Mouse (Mus musculus): ENCODE data around the gene Pidd1.

Pidd1 gene

DNA sequence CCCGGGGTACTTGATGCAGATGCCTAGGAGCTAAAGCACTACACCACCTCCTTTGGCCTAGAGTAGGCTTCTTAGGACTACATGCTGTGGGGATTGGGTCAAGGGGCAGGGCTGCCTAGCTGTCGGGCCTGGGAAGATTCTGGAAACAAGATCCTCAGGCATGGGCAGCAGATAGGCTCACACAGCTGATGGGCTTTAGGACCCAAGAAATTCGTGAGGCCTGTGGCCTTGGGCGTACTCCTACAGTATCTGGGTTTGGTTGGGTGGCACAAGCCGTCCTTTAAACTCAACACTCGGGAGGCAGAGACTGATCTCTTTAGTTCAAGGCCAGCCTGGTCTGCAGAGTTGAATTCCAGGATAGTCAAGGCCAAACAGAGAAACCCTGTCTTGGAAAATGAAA, 28.4 kb upstream of the Pidd1 start:
- no peak for DNase-seq

DNA sequence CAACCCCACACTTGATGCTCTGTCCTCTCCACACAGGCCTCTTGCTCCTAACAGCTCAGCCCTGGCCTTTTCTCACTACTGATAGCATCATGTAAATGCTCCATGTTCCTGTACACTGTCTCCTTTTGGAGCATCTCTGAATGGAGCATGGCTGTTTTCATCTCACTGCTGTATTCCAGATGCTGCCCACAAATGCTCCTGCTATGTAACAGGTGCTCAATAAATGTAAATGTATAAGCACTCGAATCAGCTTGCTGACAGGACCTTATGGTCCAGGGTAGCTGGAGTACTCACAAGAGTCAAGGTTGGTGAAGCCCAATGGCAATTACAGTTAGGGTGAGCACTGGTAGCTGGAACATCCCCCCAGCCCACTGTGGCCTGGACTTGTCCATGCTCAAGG, 27.4 kb upstream of the Pidd1 start:
- no peak for DNase-seq

GRCm38 (mm10) chr7:141470637-141470944, 26.8 kb upstream of the Pidd1 start:
- DNase-seq, result peak in 1 of 2 experiments; percentile 22

GRCm38 (mm10) chr7:141469901-141470636, 26.2 kb upstream of the Pidd1 start:
- DNase-seq, result peak in 1 of 2 experiments; percentile 44

GRCm38 (mm10) chr7:141469352-141469751, 25.5 kb upstream of the Pidd1 start:
- DNase-seq, result peak in 1 of 2 experiments; percentile 14

DNA sequence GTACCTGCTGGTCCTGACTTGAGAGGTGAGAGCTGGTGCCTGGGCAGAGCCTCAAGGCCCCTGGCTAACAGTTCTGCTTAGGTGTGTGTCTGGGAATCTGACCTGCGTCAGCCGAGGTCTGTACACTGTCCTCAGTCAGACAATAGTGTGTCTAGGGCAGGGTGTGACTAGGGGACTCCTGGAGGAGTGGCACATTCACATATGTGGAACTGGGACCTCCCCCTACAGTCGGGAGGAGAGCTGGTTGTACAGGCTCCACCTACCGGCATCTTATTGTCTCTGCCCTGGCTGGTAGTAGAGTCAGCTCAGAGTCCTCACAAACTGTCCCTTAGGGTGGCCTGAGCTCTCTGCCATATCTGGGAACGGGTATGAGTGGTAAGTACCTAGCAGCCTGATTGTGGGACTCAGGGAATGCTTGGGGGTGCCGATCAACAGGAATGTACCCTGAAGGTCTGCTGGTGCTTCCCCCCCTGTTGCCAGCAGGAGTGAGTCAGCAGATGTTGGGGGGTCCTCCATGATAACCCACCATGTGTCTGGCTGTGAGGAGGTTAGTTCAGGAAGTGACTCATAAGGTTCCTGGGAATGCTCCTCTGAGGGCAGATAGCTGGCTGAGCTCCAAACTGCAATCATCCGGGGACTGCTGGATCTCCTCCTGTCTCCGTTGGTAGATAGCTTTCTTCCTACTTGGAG, 24.8 kb upstream of the Pidd1 start:
- peak; percentile 53 to 62 for DNase-seq

DNA sequence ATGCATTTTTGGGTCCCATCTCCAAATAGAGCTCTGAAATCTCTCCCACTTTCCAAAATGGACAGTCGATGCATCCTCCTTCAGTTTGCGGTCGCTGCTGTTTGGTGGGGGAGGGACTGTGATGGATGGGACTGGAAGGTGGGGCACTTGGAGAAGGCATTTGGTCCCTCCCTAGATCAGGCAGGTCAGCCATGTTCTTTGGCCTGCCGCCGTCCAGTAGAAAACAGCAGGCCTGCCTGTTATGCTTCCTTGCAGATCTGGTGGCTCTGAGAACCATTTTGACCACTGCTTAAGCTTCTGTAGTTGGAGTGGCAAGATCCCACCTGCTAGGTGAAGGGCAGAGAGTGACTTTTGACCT, 24.3 kb upstream of the Pidd1 start:
- DNase-seq, result no peak

GRCm38 (mm10) chr7:141467230-141468030, 23.6 kb upstream of the Pidd1 start, which contains the start of gene Cd151:
Gene Cd151 (plus strand): TSS chr7:141467392.
- DNase-seq, result peak; percentile 70 to 83

DNA sequence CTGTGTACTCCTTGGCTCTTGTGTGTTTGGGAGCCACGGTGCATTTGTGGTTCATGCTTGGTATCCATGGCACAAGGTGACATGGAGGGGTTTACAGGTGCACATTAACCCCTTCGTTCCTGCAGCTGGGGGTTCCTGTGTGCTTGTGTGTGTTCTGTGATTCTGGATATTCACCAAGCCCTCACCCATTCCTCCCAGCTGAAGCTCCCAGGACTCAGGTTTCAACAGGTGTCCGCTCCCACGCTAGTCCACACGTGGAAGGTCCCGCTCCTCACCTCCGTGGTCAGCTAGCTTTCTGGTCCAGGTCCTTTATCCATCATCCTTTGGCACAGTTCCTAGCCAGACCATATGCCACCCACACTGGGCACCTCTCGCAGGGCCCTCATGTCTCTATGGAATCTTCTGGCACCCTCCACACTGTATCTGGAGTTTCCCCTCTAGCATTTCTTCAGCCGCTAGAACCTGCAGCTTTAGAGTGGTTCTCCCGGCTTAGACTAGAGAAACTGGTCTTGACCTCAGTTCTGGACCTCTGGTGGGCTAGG, 22.9 kb upstream of the Pidd1 start:
- DNase-seq, result peak in 1 of 2 experiments; percentile 45

- peak in 1 of 2 experiments; percentile 13 for DNase-seq
Measured at GRCm38 (mm10) chr7:141466045-141466394, 22.2 kb upstream of the Pidd1 start.

- DNase-seq, result peak; percentile 13 to 35
Measured at GRCm38 (mm10) chr7:141465388-141466044, 21.7 kb upstream of the Pidd1 start.

DNA sequence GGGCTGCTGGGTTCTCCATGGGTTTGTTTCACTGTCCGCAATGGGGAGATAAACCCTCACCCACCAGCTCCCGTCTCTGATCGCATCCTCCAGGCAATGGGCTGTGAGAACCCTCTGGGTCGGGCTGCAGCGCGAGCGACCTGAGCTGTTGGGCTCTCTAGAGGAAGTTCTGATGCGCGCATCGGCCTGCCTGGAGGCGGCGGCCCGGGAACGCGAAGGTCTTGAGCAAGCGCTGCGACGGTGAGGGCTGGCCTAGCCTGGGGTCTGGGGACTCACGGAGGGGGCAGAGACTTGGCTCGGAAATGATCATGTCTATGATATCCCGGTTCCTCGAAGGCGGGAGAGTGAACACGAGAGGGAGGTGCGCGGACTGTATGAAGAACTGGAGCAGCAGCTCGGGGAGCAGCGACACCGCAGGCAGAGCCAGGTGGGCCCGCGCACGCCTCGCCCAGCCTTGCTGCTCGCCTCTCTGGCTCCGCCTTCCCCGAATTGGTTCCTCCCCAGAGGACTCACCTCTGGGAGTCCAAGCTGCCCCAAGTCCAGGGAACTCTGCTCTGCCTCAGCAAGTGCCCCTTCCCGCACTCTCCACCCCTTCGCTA, 20.9 kb upstream of the Pidd1 start:
- peak; percentile 30 to 51 for DNase-seq

GRCm38 (mm10) chr7:141463824-141464602, 20.2 kb upstream of the Pidd1 start:
- peak; percentile 15 to 21 for DNase-seq

DNA sequence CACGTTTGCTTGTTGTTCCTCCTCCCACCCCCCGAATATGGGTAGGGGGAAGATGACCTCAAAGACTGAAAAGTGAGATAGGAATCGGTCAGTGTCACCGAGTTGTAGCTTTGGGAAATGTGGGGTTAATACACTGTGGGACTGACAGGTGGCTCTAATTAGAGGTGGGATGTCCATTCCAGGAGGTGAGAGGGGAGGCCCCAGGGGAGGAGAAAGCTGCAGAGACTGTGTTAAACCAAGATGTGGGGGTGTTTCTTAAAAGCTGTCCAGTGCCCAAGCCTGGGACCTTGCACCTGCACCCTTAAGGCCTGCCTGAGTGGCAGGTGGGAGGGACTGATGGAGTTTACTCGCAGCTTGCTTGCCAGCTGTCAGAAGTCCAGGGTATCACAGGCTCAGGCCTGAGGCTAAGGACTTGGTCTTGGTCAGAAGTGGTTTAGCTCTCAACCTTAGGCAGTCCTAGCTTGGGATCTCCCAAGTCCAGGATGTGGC, 18.6 kb upstream of the Pidd1 start:
- peak; percentile 25 to 48 for DNase-seq

- DNase-seq, result peak; percentile 34 to 53
Measured at GRCm38 (mm10) chr7:141461521-141462332, 17.9 kb upstream of the Pidd1 start.

DNA sequence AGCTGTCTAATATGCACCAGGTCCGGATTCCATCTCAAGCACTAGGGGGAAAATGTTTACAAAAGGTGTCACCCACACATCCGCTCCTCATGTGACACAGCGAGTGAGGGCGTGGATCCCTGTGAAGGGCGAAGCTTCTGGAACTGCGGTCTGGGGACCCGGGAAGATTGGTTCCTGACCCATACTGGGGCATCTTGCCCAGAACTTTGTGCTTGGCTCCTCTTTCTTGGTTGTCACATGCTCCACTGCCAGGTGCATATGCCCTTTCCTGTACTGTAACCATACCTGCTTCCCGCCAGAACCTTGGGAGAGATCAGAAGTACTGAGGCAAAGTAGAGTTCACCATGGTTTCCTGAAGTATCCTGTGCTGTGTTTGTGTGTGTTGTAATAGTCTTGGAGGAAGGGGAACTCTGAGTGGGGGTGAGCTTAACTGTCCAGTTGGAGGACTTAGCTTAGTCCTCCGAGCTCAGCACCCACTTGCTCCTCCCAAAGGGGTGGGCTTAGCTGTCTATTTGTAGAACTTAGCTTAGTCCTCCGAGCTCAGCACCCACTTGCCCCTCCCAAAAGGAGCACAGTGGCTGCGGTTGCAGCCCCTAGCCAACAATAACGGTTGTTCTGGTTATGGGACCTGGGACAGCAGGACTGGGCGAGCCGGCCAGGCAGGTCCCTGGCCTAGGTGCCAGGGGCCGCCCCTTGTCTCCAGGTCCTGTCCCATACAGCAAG, 16.7 kb upstream of the Pidd1 start, which contains the start of gene Cracr2b:
Cracr2b (plus strand) TSS at position 704 of the 723 bp plus-strand sequence.
- peak; percentile 29 to 51 for DNase-seq

DNA sequence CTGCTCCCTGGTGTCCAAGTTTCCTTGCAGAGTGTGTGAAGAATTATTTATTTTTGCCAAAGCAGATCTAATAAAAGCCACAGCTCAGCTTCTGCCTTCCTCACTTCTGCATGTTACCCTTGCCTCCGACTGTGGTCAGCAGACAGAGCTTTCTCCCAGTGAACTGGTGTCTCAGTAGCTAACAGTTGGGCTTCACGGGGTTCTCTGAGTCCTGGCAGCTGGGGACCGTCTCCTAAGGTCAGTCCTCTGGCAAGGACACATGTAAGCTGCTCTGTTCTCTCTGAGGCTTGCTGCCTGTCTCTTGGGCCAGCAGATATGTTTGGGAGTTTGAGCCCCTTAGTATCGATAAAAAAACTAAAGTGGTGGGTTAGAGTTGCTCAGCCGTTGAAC, 16.2 kb upstream of the Pidd1 start:
- peak; percentile 24 to 30 for DNase-seq

GRCm38 (mm10) chr7:141459301-141459711, 15.5 kb upstream of the Pidd1 start:
- DNase-seq, result peak; percentile 82 to 85

DNA sequence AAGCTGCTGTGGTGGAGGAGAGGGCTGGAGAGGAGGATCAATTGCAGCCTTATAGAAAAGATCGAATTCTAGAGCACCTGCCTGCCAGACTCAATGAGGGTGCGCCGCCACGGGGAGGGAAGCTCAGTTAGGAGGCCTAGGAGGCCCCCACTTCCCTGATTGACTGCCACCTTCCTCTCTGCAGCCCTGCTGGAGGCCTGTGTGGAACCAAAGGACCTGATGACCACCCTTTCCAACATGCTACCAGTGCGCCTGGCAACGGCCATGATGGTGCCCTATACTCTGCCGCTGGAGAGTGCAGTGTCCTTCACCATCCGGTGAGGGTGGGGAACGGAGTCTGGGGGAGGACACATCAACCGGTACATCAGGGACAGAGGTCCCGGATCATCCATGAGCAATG, 14.8 kb upstream of the Pidd1 start:
- DNase-seq, result no peak
